Mouse (Mus musculus) erythroblast, embryonic 14.5 days (primary cell): ENCODE data around the gene Qpct.

ENCODE experiments used
- GATA1 ChIP-seq: IDR thresholded peaks from 2 replicates; pipeline ENCODE4 v1.6.1; 2012; ENCODE audit warnings: low read length, inconsistent platforms, mixed read lengths
- TAL1 ChIP-seq: IDR thresholded peaks from 3 replicates; pipeline ENCODE4 v1.6.1; 2012; ENCODE audit warnings: low read length, inconsistent platforms, mixed read lengths

DNA sequence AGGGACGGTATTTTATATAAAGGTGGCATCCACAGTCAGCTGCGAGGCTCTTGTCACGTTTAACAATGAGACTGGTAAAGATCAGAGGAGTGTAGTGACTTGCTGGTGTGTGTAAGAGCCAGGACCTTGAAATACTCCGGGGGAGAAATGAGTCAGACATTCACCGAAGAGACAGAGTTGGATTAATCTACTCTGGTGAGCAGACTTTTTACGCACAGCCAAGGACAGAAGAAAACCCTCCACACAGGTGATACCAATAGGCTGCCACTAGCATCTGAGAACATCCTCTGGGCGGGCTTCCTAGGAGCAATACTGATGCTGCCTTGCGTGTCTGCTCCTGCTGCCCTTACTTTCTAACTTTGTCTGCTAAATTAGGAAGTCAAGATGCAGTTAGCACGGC is 57.9 kb downstream of the Qpct start:
- no peak for TF ChIP-seq TAL1
- TF ChIP-seq GATA1 = no peak
